Mouse (Mus musculus) myocyte (in vitro differentiated cells): ENCODE results near the gene Slc22a17. TPM values are rescaled to one million over a fixed set of nuclear protein-coding genes. Genes with fewer than 3 reads are reported as not detected.

Experiments
- H3K27me3 ChIP-seq: one replicate; pipeline ENCODE4 v1.6.1; 2011; ENCODE audit not compliant: control insufficient read depth, insufficient read depth, insufficient read length
- H3K36me3 ChIP-seq: one replicate; pipeline ENCODE4 v1.6.1; 2011; ENCODE audit not compliant: control insufficient read depth, insufficient read depth
- H3K4me2 ChIP-seq: one replicate; pipeline ENCODE4 v1.6.1; 2011; ENCODE audit warnings: low read depth, control low read depth
- H3K4me3 ChIP-seq: one replicate; pipeline ENCODE4 v1.5.1; 2011; ENCODE audit warnings: mild to moderate bottlenecking, control low read depth, moderate library complexity
- H3K79me2 ChIP-seq: one replicate; pipeline ENCODE4 v1.6.1; 2011; ENCODE audit not compliant: control insufficient read depth, insufficient read depth
- H3ac ChIP-seq: one replicate; pipeline ENCODE4 v1.6.1; 2011; ENCODE audit not compliant: control insufficient read depth, insufficient read length
- CEBPB ChIP-seq: IDR thresholded peaks from 2 replicates; pipeline ENCODE4 v1.6.1; 2011; ENCODE audit warnings: mild to moderate bottlenecking, moderate library complexity; ENCODE audit not compliant: poor library complexity, insufficient read depth, severe bottlenecking
- E2F4 ChIP-seq: IDR thresholded peaks from one replicate; pipeline ENCODE4 v1.6.1; 2011; ENCODE audit warnings: mild to moderate bottlenecking, control low read depth, moderate library complexity; ENCODE audit not compliant: insufficient read depth
- MAX ChIP-seq: IDR thresholded peaks from one replicate; pipeline ENCODE4 v1.6.1; 2011; ENCODE audit warnings: low read depth, mild to moderate bottlenecking, control low read depth
- MYOD1 ChIP-seq, 3 experiments: IDR thresholded peaks; one replicate each; pipeline ENCODE4 v1.6.1; 2011; ENCODE audit warnings: control low read depth in 2 of 3, low read depth in 2 of 3, mild to moderate bottlenecking in 2 of 3, moderate library complexity in 1 of 3; ENCODE audit not compliant: insufficient read length in 2 of 3, control insufficient read depth in 1 of 3
- MYOG ChIP-seq, 3 experiments: IDR thresholded peaks; one replicate each; pipeline ENCODE4 v1.6.1; 2011; ENCODE audit warnings: control low read depth in 2 of 3, low read depth in 2 of 3, mild to moderate bottlenecking in 2 of 3; ENCODE audit not compliant: insufficient read length in 2 of 3, control insufficient read depth in 1 of 3, insufficient read depth in 1 of 3
- POLR2A ChIP-seq: IDR thresholded peaks from one replicate; pipeline ENCODE4 v1.6.1; 2011; ENCODE audit warnings: low read depth, mild to moderate bottlenecking, control low read depth, moderate library complexity; ENCODE audit not compliant: insufficient read length
- POLR2AphosphoS2 ChIP-seq: IDR thresholded peaks from one replicate; pipeline ENCODE4 v1.6.1; 2011; ENCODE audit warnings: low read depth, control low read depth; ENCODE audit not compliant: insufficient read length
- REST ChIP-seq: IDR thresholded peaks from one replicate; pipeline ENCODE4 v1.6.1; 2011; ENCODE audit warnings: mild to moderate bottlenecking, control low read depth, moderate library complexity; ENCODE audit not compliant: insufficient read depth, insufficient read length
- TCF12 ChIP-seq: IDR thresholded peaks from one replicate; pipeline ENCODE4 v1.6.1; 2011; ENCODE audit warnings: mild to moderate bottlenecking, control low read depth; ENCODE audit not compliant: poor library complexity, insufficient read depth, severe bottlenecking
- TCF3 ChIP-seq: IDR thresholded peaks from one replicate; pipeline ENCODE4 v1.6.1; 2011; ENCODE audit warnings: low read depth, control low read depth; ENCODE audit not compliant: insufficient read length
- USF1 ChIP-seq: IDR thresholded peaks from one replicate; pipeline ENCODE4 v1.6.1; 2011; ENCODE audit warnings: low read depth, mild to moderate bottlenecking, control low read depth, moderate library complexity
- polyA plus RNA-seq: library from polyadenylated mRNA; unstranded; fragments of >200 nt; fragmentation: generic; extraction: Trizol; gene quantifications from one replicate; pipeline ENCODE4 v1.2.1, GENCODE M21; 2012; ENCODE audit warnings: missing spikeins

Slc22a17 gene
- polyA plus RNA-seq, 1 experiment, result 0.92 TPM

GRCm38 (mm10) chr14:54920076-54920685 lies 7.2 kb upstream of the Slc22a17 start:
- Histone ChIP-seq H3ac (no peak overlapping the region), H3K27me3 (peaks cover 36% of the 10 kb centered on the region), H3K36me3 (no peaks in the 10 kb centered on the region), H3K4me3 (no peak overlapping the region), H3K79me2 (no peaks in the 10 kb centered on the region), H3K4me2 (no peak overlapping the region)
- no peak for TF ChIP-seq CEBPB

- H3K27me3 ChIP-seq, result peaks cover 45% of the 10 kb centered on the region
- H3K4me3 ChIP-seq, result no peak overlapping the region
- H3ac ChIP-seq, result no peak overlapping the region
- H3K4me2 ChIP-seq, result no peak overlapping the region
- H3K79me2 ChIP-seq, result no peaks in the 10 kb centered on the region
- TF ChIP-seq E2F4, result no peak
- H3K36me3 ChIP-seq, result no peaks in the 10 kb centered on the region
These were observed 411 bp upstream of the Slc22a17 start for GRCm38 (mm10) chr14:54913343-54913742.

- no peak for TF ChIP-seq E2F4
- no peak for TF ChIP-seq MYOG (IDR thresholded peaks at IDR 0.05; ENCODE audit: control insufficient read depth in 1 of 3, insufficient read depth in 1 of 3, insufficient read length in 2 of 3, low read depth in 2 of 3)
- no peak for TF ChIP-seq TCF3
- TF ChIP-seq TCF12, result no peak
- no peak for TF ChIP-seq USF1
- no peak for TF ChIP-seq POLR2AphosphoS2
- no peak for TF ChIP-seq MYOD1 (IDR thresholded peaks at IDR 0.05; ENCODE audit: control insufficient read depth in 1 of 3, insufficient read length in 2 of 3, low read depth in 2 of 3)
- TF ChIP-seq MAX, result no peak
- no peak overlapping the region for H3K4me2 ChIP-seq
- H3K36me3 ChIP-seq, result no peaks in the 10 kb centered on the region
- no peak overlapping the region for H3K4me3 ChIP-seq
- H3K27me3 ChIP-seq, result peaks cover 43% of the 10 kb centered on the region
- no peak overlapping the region for H3ac ChIP-seq
- H3K79me2 ChIP-seq, result no peaks in the 10 kb centered on the region
These were observed 652 bp downstream of the Slc22a17 start for GRCm38 (mm10) chr14:54912109-54912850.

GRCm38 (mm10) chr14:54908682-54909081 lies 4.2 kb downstream of the Slc22a17 start:
- H3K36me3 ChIP-seq, result no peaks in the 10 kb centered on the region
- H3K4me2 ChIP-seq, result no peak overlapping the region
- no peak overlapping the region for H3K4me3 ChIP-seq
- H3K79me2 ChIP-seq, result no peaks in the 10 kb centered on the region
- no peak overlapping the region for H3ac ChIP-seq
- TF ChIP-seq TCF3 (no peak), POLR2A (no peak), POLR2AphosphoS2 (no peak), MYOD1 (IDR thresholded peaks at IDR 0.05; ENCODE audit: control insufficient read depth in 1 of 3, insufficient read length in 2 of 3, low read depth in 2 of 3) (no peak), USF1 (no peak), TCF12 (no peak), CEBPB (no peak), MAX (no peak), REST (no peak), E2F4 (no peak)
- peaks cover 20% of the 10 kb centered on the region for H3K27me3 ChIP-seq

- Histone ChIP-seq H3K36me3 (peaks cover 10% of the 10 kb centered on the region), H3K27me3 (no peaks in the 10 kb centered on the region), H3ac (no peak overlapping the region), H3K4me2 (no peak overlapping the region), H3K79me2 (no peaks in the 10 kb centered on the region), H3K4me3 (no peak overlapping the region)
- TF ChIP-seq MYOG (IDR thresholded peaks at IDR 0.05; ENCODE audit: control insufficient read depth in 1 of 3, insufficient read depth in 1 of 3, insufficient read length in 2 of 3, low read depth in 2 of 3), result no peak
- TF ChIP-seq MAX, result no peak
- TF ChIP-seq POLR2AphosphoS2, result no peak
These were observed 9.3 kb downstream of the Slc22a17 start for GRCm38 (mm10) chr14:54903641-54904040.

- no peak overlapping the region for H3K4me3 ChIP-seq
- TF ChIP-seq USF1, result no peak
- no peak for TF ChIP-seq MYOD1 (IDR thresholded peaks at IDR 0.05; ENCODE audit: control insufficient read depth in 1 of 3, insufficient read length in 2 of 3, low read depth in 2 of 3)
- peak; percentile 36; the same call in 1 of the 2 replicates for TF ChIP-seq CEBPB
- no peaks in the 10 kb centered on the region for H3K27me3 ChIP-seq
- H3K36me3 ChIP-seq, result peaks cover 27% of the 10 kb centered on the region
- H3K4me2 ChIP-seq, result no peak overlapping the region
- H3K79me2 ChIP-seq, result peaks cover 14% of the 10 kb centered on the region
- no peak overlapping the region for H3ac ChIP-seq
These were observed 12.5 kb downstream of the Slc22a17 start for GRCm38 (mm10) chr14:54900383-54900782.
